Mouse (Mus musculus): ENCODE results near the gene Rptor. TPM values are rescaled to one million over a fixed set of nuclear protein-coding genes. Genes with fewer than 3 reads are reported as not detected.

Rptor gene
- total RNA-seq, 2 experiments from 2014 or later, result 44.4 to 50.2 TPM

DNA sequence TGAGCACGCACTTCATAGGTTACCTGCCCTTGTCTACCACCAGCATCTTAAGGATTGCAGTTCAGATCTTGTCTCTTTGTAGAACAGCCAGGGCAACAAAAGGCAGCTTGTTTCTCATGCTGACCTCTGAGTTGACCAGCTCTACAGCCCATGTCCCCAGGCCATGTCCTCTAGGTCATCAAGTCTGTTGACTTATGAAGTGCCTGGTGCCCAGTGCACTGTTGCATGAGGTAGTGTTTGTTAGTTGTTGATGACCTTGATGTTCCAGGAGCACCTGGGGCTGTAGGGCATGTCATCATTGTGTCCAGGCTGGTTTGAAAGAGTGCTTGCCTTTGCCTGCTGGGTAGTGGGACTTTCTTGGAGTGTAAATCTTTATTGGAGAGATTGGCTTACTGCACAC lies 344.7 kb downstream of the Rptor start:
- DNase-seq (ENCODE audit: low spot score in 2 of 2), result no peak

DNA sequence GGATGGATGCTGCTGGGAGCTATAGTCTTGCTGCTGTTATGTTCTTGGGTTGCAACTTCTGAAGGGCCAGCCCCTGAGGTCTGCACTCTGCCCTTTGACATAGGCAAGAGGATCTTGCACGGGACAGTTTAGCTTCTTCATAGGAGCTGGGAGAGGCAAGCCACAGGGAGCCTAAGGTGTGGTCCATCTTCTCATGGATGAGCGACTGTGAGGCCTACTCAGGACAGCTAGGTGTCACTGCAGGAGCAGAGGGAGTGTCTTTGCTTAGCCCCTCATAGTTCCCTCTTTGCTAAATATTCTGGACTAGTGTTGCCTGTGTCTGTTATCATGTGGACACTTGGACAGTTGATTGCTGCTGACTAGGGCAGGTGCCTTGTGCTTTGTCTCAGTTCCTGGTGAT lies 345.2 kb downstream of the Rptor start:
- DNase-seq (ENCODE audit: low spot score in 2 of 2), result no peak

DNA sequence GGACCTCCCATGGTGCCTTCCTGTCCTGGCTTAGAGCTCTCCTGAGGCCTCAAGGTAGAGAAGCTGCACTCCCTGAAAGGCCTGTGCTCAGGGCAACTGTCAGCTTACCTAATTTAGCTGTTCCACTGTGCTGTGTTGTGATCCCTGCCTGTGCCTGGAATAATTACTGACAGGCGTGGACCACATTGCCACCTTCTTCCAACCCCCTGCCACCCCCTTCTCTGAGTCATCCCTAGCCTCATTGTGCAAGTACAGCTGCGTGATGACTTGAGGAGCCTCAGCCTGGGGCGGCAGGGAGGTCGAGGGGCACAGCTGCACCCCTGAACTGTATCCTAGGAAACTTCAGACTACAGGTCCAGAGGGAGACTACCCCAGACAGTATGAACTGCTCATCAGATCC lies 345.6 kb downstream of the Rptor start:
- DNase-seq (ENCODE audit: low spot score in 2 of 2), result no peak

DNA sequence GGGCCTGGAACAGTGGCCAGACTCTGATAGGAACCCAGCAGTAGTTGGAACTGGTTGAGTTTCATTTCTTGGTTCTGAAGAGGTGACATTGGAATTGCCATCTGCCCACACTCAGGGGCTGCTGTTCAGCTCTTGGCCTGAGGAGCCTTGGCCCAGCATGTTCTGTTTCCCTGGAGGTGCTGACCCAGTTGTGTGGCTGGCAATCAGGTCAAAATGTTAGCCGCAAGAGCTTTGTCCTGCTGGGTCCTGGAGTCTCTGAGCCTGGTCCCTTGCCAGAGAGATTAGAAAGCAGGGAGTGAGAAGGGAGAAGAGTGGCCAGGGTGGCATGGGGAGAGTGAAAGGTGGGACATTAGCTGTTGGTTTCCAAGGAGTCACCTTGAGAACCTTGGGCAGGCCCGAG lies 346.1 kb downstream of the Rptor start:
- DNase-seq (ENCODE audit: low spot score in 2 of 2), result no peak

Other genes with a start within 250 kb of the Rptor start
- gene Sgsh, start 247.4 kb upstream of the Rptor start, total RNA-seq (2021), result 10 to 100 TPM; 11.5 to 17.0 TPM
- gene Slc26a11, start 247.3 kb upstream of the Rptor start, total RNA-seq (2021), result 1 to 10 TPM; 4.8 to 4.9 TPM
- gene Rnf213, start 209.8 kb upstream of the Rptor start, total RNA-seq (2021), result 10 to 100 TPM; 19.1 to 20.6 TPM
- 10 to 100 TPM; 14.4 to 15.6 TPM for gene Endov, start 111.6 kb upstream of the Rptor start, total RNA-seq (2021)
- gene Nptx1, start 55.2 kb upstream of the Rptor start, total RNA-seq (2021), result 1 to 10 TPM; 2.7 to 4.6 TPM

Measured in adrenal gland, adult 18-20 months (tissue).